Mouse (Mus musculus) c-Kit-positive CD71-negative TER-119-negative erythroid progenitor cells, embryonic 14.5 days (primary cell): ENCODE measurements around the gene Srarp.

ENCODE experiments used
- DNase-seq: peaks from one replicate; pipeline ENCODE4 v3.0.0-alpha.2; 2013; ENCODE audit warnings: low read depth

The Srarp gene

GRCm38 (mm10) chr4:141456193-141456938 is 20.5 kb upstream of the Srarp start:
- DNase-seq, result no peak

- no peak for DNase-seq
These were observed 19.6 kb upstream of the Srarp start for GRCm38 (mm10) chr4:141455526-141455925.

- peak; percentile 49 for DNase-seq
These were observed 18.9 kb upstream of the Srarp start for GRCm38 (mm10) chr4:141454581-141455350.

- no peak for DNase-seq
These were observed 16.1 kb upstream of the Srarp start for GRCm38 (mm10) chr4:141451916-141452450.

- peak; percentile 20 for DNase-seq
These were observed 15.3 kb upstream of the Srarp start for GRCm38 (mm10) chr4:141451251-141451650.

GRCm38 (mm10) chr4:141446211-141446610 is 10.3 kb upstream of the Srarp start:
- no peak for DNase-seq

GRCm38 (mm10) chr4:141445328-141445720 is 9.4 kb upstream of the Srarp start:
- peak; percentile 17 for DNase-seq

- peak; percentile 76 for DNase-seq
These were observed 8.8 kb upstream of the Srarp start, which contains the start of gene Zbtb17 for GRCm38 (mm10) chr4:141444451-141445327. Gene Zbtb17, plus strand, starts transcription at chr4:141444654.

GRCm38 (mm10) chr4:141443641-141444429 is 7.9 kb upstream of the Srarp start:
- no peak for DNase-seq

GRCm38 (mm10) chr4:141440877-141441276 is 5.0 kb upstream of the Srarp start:
- DNase-seq, result no peak

- DNase-seq, result no peak
These were observed 3.3 kb upstream of the Srarp start for GRCm38 (mm10) chr4:141439083-141439803.

- DNase-seq, result no peak
These were observed 2.7 kb downstream of the Srarp start for GRCm38 (mm10) chr4:141433191-141433590.

- DNase-seq, result no peak
These were observed 3.2 kb downstream of the Srarp start for GRCm38 (mm10) chr4:141432666-141433065.

- DNase-seq, result no peak
These were observed 4.9 kb downstream of the Srarp start for GRCm38 (mm10) chr4:141430997-141431396.

- DNase-seq, result no peak
These were observed 6.1 kb downstream of the Srarp start for GRCm38 (mm10) chr4:141429847-141430246.

GRCm38 (mm10) chr4:141429381-141429780 is 6.5 kb downstream of the Srarp start:
- DNase-seq, result no peak

GRCm38 (mm10) chr4:141427921-141428320 is 8.0 kb downstream of the Srarp start:
- DNase-seq, result no peak

- no peak for DNase-seq
These were observed 8.8 kb downstream of the Srarp start for GRCm38 (mm10) chr4:141426796-141427745.
